Mouse (Mus musculus) kidney, adult 2 months (tissue): ENCODE measurements at regions not wholly inside any gene's neighbourhood (a gene's known extent, or its start where the extent isn't known, plus 50 kb on each side); places are given as distances from the start of the nearest gene placed in this dataset.

Experiments
- CTCF ChIP-seq: fragments of 200-500 bp; conservative IDR thresholded peaks from 2 replicates; pipeline ENCODE4 v1.5.1; 2011; ENCODE audit warnings: low read depth, mild to moderate bottlenecking, control low read depth, low read length, moderate library complexity, mixed read lengths; ENCODE audit not compliant: insufficient read depth, insufficient read length
- POLR2A ChIP-seq: fragments of 200-500 bp; IDR thresholded peaks from one replicate; pipeline ENCODE4 v1.6.1; 2011; ENCODE audit warnings: low read depth, low read length, control low read depth

- TF ChIP-seq CTCF (no peak), POLR2A (no peak)
Measured at GRCm38 (mm10) chr12:32525586-32525985, 147.1 kb downstream of the Ccdc71l start.
